Mouse (Mus musculus): ENCODE data around the gene Cops4. TPM values are rescaled to one million over a fixed set of nuclear protein-coding genes. Genes with fewer than 3 reads are reported as not detected.

The Cops4 gene
- 93.8 and 115 TPM in 2 replicates for polyA plus RNA-seq (2011; ENCODE audit: insufficient read length, low read depth, missing spikeins)

- H3K4me3 ChIP-seq (ENCODE audit: insufficient read depth, low read length) = peak within 1 kb of the TSS; percentile 82
- H3K4me1 ChIP-seq (ENCODE audit: control insufficient read depth, insufficient read depth, low read length) = peaks cover 2% of the 10 kb centered on the region; the same call in 1 of the 2 replicates
- peak; percentile 69 for TF ChIP-seq POLR2A (IDR thresholded peaks at IDR 0.05; ENCODE audit: low read depth, low read length)
- no peak for TF ChIP-seq CTCF (IDR thresholded peaks at IDR 0.05; ENCODE audit: borderline replicate concordance, insufficient read depth, low read length)
- H3K27ac ChIP-seq (ENCODE audit: insufficient read depth, low read length) = peak within 1 kb of the TSS; percentile 47
These were observed at the start of gene Cops4 for GRCm38 (mm10) chr5:100518049-100519026. Cops4 (plus strand) TSS chr5:100518309.

DNA sequence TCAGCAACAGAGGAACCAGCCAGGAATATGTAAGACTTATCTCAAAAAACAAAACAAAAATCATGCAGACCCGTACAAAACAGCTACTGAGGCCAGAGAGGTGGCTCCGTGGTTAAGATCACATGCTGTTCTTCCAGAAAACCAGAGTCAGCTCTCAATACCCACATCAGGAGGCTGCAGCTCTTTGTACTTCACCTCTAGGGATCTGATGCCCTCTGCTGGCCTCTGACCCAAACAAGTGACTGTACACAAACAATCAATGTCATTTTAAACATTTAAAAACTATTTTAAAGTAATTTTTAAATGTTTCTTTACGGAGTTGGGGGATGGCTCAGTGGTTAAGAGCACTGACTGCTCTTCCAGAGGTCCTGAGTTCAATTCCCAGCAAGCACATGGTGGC lies 41.8 kb upstream of the Cops4 start:
- Histone ChIP-seq H3K27ac (ENCODE audit: insufficient read depth, low read length) (no peak overlapping the region), H3K4me3 (ENCODE audit: insufficient read depth, low read length) (no peak overlapping the region), H3K4me1 (ENCODE audit: control insufficient read depth, insufficient read depth, low read length) (no peaks in the 10 kb centered on the region)
- no peak for TF ChIP-seq CTCF (IDR thresholded peaks at IDR 0.05; ENCODE audit: borderline replicate concordance, insufficient read depth, low read length)
- TF ChIP-seq POLR2A (IDR thresholded peaks at IDR 0.05; ENCODE audit: low read depth, low read length) = no peak

GRCm38 (mm10) chr5:100477604-100478003 lies 40.5 kb upstream of the Cops4 start:
- no peak for TF ChIP-seq POLR2A (IDR thresholded peaks at IDR 0.05; ENCODE audit: low read depth, low read length)
- TF ChIP-seq CTCF (IDR thresholded peaks at IDR 0.05; ENCODE audit: borderline replicate concordance, insufficient read depth, low read length) = no peak
- Histone ChIP-seq H3K4me3 (ENCODE audit: insufficient read depth, low read length) (no peak overlapping the region), H3K4me1 (ENCODE audit: control insufficient read depth, insufficient read depth, low read length) (no peaks in the 10 kb centered on the region), H3K27ac (ENCODE audit: insufficient read depth, low read length) (no peak overlapping the region)

- TF ChIP-seq POLR2A (IDR thresholded peaks at IDR 0.05; ENCODE audit: low read depth, low read length) = no peak
- TF ChIP-seq CTCF (IDR thresholded peaks at IDR 0.05; ENCODE audit: borderline replicate concordance, insufficient read depth, low read length) = no peak
- Histone ChIP-seq H3K4me1 (ENCODE audit: control insufficient read depth, insufficient read depth, low read length) (no peaks in the 10 kb centered on the region), H3K27ac (ENCODE audit: insufficient read depth, low read length) (no peak overlapping the region), H3K4me3 (ENCODE audit: insufficient read depth, low read length) (no peak overlapping the region)
These were observed 34.5 kb upstream of the Cops4 start for GRCm38 (mm10) chr5:100483569-100483968.

- Histone ChIP-seq H3K27ac (ENCODE audit: insufficient read depth, low read length) (no peak overlapping the region), H3K4me1 (ENCODE audit: control insufficient read depth, insufficient read depth, low read length) (peaks cover 13% of the 10 kb centered on the region), H3K4me3 (ENCODE audit: insufficient read depth, low read length) (no peak overlapping the region)
- no peak for TF ChIP-seq POLR2A (IDR thresholded peaks at IDR 0.05; ENCODE audit: low read depth, low read length)
- no peak for TF ChIP-seq CTCF (IDR thresholded peaks at IDR 0.05; ENCODE audit: borderline replicate concordance, insufficient read depth, low read length)
These were observed 31.0 kb upstream of the Cops4 start for GRCm38 (mm10) chr5:100487120-100487519.

DNA sequence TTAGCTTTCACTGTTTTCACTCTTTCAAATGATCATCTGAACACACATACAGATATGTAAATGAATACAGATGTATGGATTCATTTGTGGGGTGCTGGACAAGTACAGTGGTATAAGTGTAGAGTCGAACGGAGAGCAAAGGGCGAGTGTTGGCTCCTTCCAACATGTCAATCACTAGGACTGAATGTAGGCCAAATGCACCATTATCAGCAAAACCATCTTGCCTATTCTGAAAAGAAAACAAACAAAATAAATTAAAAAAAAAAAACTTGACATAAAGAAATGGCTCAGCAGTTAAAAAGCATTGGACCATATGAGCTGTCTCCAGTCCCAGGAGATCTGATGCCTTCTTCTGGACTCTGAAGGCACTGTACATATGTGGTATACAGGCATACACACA lies 29.9 kb upstream of the Cops4 start:
- H3K27ac ChIP-seq (ENCODE audit: insufficient read depth, low read length) = no peak overlapping the region
- H3K4me3 ChIP-seq (ENCODE audit: insufficient read depth, low read length) = no peak overlapping the region
- H3K4me1 ChIP-seq (ENCODE audit: control insufficient read depth, insufficient read depth, low read length) = peaks cover 13% of the 10 kb centered on the region
- TF ChIP-seq POLR2A (IDR thresholded peaks at IDR 0.05; ENCODE audit: low read depth, low read length) (no peak), CTCF (IDR thresholded peaks at IDR 0.05; ENCODE audit: borderline replicate concordance, insufficient read depth, low read length) (no peak)

DNA sequence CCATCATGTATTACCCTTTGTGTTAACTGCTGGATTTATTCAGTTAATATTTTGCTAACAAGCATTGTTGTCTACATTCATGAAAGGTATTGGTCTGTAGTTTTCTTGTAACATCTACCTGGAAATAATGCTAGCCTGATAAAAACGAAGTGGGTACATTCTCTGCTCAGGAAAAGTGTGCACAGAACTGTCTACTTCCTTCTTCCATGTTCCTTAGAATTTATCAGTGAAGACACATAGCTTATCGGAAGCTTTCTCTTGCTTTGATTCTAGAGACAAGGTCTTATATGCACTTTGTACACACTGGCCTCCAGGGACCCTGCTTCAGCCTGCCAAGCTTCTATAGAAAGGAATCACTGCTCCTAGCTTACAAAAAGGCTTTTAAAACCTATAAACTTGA lies 28.8 kb upstream of the Cops4 start:
- Histone ChIP-seq H3K4me3 (ENCODE audit: insufficient read depth, low read length) (no peak overlapping the region), H3K27ac (ENCODE audit: insufficient read depth, low read length) (no peak overlapping the region), H3K4me1 (ENCODE audit: control insufficient read depth, insufficient read depth, low read length) (peaks cover 13% of the 10 kb centered on the region)
- TF ChIP-seq CTCF (IDR thresholded peaks at IDR 0.05; ENCODE audit: borderline replicate concordance, insufficient read depth, low read length) = no peak
- no peak for TF ChIP-seq POLR2A (IDR thresholded peaks at IDR 0.05; ENCODE audit: low read depth, low read length)

GRCm38 (mm10) chr5:100491704-100492103 lies 26.4 kb upstream of the Cops4 start:
- H3K4me3 ChIP-seq (ENCODE audit: insufficient read depth, low read length) = no peak overlapping the region
- H3K4me1 ChIP-seq (ENCODE audit: control insufficient read depth, insufficient read depth, low read length) = peaks cover 13% of the 10 kb centered on the region
- TF ChIP-seq CTCF (IDR thresholded peaks at IDR 0.05; ENCODE audit: borderline replicate concordance, insufficient read depth, low read length) (no peak), POLR2A (IDR thresholded peaks at IDR 0.05; ENCODE audit: low read depth, low read length) (no peak)
- H3K27ac ChIP-seq (ENCODE audit: insufficient read depth, low read length) = no peak overlapping the region

DNA sequence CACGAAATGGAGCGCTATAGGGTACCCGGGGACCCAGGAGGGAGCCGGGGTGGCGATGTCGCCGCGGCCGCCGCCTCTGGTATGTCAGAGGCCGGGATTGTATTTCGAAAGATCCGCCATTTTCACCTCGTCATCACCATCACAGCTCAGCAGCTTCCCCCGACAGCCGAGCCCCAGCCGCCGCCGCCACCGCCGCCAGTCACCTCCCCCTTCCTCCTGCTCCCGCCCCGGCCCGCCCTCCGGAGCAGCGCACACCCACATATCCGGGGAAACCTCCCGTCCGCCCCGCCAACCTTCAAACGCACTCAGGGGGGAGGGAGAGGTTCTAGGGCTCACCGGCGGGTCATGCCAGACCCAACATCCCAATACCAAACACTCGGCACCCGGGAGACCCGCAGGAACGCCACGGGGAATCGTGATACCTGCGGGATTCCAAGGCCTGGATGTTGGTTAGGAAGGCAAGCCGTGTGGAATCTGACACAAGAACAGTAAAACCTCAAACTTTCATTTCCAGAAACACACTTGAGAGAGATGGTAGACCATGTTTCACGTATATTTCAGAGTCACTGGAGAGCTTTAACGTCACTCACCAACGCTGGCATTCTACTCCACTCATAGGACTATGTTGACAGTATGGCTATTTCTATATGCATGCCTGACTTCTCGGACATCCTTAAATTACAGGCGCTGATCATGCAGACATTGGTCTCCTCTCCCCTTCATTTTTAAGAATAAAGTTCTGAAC lies 19.5 kb upstream of the Cops4 start:
- H3K4me1 ChIP-seq (ENCODE audit: control insufficient read depth, insufficient read depth, low read length) = no peaks in the 10 kb centered on the region; the same call in 1 of the 2 replicates
- TF ChIP-seq CTCF (IDR thresholded peaks at IDR 0.05; ENCODE audit: borderline replicate concordance, insufficient read depth, low read length) (no peak), POLR2A (IDR thresholded peaks at IDR 0.05; ENCODE audit: low read depth, low read length) (peak; percentile 45)
- peak overlapping the region; percentile 66 for H3K27ac ChIP-seq (ENCODE audit: insufficient read depth, low read length)
- H3K4me3 ChIP-seq (ENCODE audit: insufficient read depth, low read length) = peak overlapping the region; percentile 91

All from embryonic fibroblast, embryonic 13.5 days (primary cell).